Mouse (Mus musculus) embryonic fibroblast, embryonic 13.5 days (primary cell): Measurements from ENCODE around the gene Nsmce1. TPM values are rescaled to one million over a fixed set of nuclear protein-coding genes. Genes with fewer than 3 reads are reported as not detected.

Source experiments
- H3K27ac ChIP-seq: 2 replicates; pipeline ENCODE4 v1.5.1; 2012; ENCODE audit warnings: low read length, control low read depth, inconsistent platforms; ENCODE audit not compliant: insufficient read depth
- H3K4me1 ChIP-seq: 2 replicates; pipeline ENCODE4 v1.6.1; 2011; ENCODE audit warnings: low read length; ENCODE audit not compliant: control insufficient read depth, insufficient read depth
- H3K4me3 ChIP-seq: 2 replicates; pipeline ENCODE4 v1.5.1; 2011; ENCODE audit warnings: mild to moderate bottlenecking, control low read depth, low read length; ENCODE audit not compliant: insufficient read depth
- CTCF ChIP-seq: IDR thresholded peaks from 2 replicates; pipeline ENCODE4 v1.5.1; 2011; ENCODE audit warnings: mild to moderate bottlenecking, control low read depth, low read length, moderate library complexity, borderline replicate concordance; ENCODE audit not compliant: insufficient read depth
- POLR2A ChIP-seq: IDR thresholded peaks from 2 replicates; pipeline ENCODE4 v1.6.1; 2011; ENCODE audit warnings: low read depth, mild to moderate bottlenecking, control low read depth, low read length, moderate library complexity
- polyA plus RNA-seq: library from polyadenylated mRNA; stranded (reverse); fragments of >200 nt; gene quantifications from 2 replicates; pipeline ENCODE4 v1.2.4, GENCODE M21; 2011; ENCODE audit warnings: low read depth; ENCODE audit not compliant: missing spikeins, insufficient read length

Nsmce1 gene
- polyA plus RNA-seq, 1 experiment = 55.1 TPM

GRCm38 (mm10) chr7:125423056-125423455 lies 68.3 kb downstream of the Nsmce1 start:
- TF ChIP-seq CTCF = no peak
- Histone ChIP-seq H3K4me1 (no peaks in the 10 kb centered on the region), H3K4me3 (no peak overlapping the region), H3K27ac (no peak overlapping the region)

GRCm38 (mm10) chr7:125421911-125422310 lies 69.5 kb downstream of the Nsmce1 start:
- no peak for TF ChIP-seq POLR2A
- no peak overlapping the region for H3K27ac ChIP-seq
- no peak overlapping the region for H3K4me3 ChIP-seq
- no peaks in the 10 kb centered on the region for H3K4me1 ChIP-seq

GRCm38 (mm10) chr7:125420190-125420589 lies 71.2 kb downstream of the Nsmce1 start:
- H3K4me3 ChIP-seq = no peak overlapping the region
- TF ChIP-seq POLR2A (no peak), CTCF (no peak)
- H3K27ac ChIP-seq = no peak overlapping the region
- H3K4me1 ChIP-seq = no peaks in the 10 kb centered on the region

GRCm38 (mm10) chr7:125418413-125418812 lies 73.0 kb downstream of the Nsmce1 start:
- Histone ChIP-seq H3K27ac (no peak overlapping the region), H3K4me3 (no peak overlapping the region), H3K4me1 (no peaks in the 10 kb centered on the region)
- TF ChIP-seq POLR2A (no peak), CTCF (no peak)

Other genes starting within 250 kb of the Nsmce1 start
- 3.7 and 4.1 TPM in 2 replicates for gene Kdm8, start 46.9 kb downstream of the Nsmce1 start, polyA plus RNA-seq
- 45.7 and 58.6 TPM in 2 replicates for gene Il4ra, start 60.5 kb upstream of the Nsmce1 start, polyA plus RNA-seq
- gene Il21r, start 111.8 kb upstream of the Nsmce1 start, polyA plus RNA-seq = 0.25 TPM in 1 of 2 replicates, not detected in the other
- gene Gtf3c1, start 216.2 kb upstream of the Nsmce1 start, polyA plus RNA-seq = 74.2 and 93.3 TPM in 2 replicates
- gene D430042O09Rik, start 216.3 kb upstream of the Nsmce1 start, polyA plus RNA-seq = 13.0 and 13.5 TPM in 2 replicates